Mouse (Mus musculus) lung, embryonic 14.5 days (tissue): ENCODE measurements at regions not wholly inside any gene's neighbourhood (a gene's known extent, or its start where the extent isn't known, plus 50 kb on each side); places are given as distances from the start of the nearest gene placed in this dataset.

Experiments used
- ATAC-seq: fragments of 200-750 bp; cut with Nextera tagmentation; 2 replicates; pipeline ENCODE4 v1.8.0; 2017; ENCODE audit warnings: mild to moderate bottlenecking, moderate TSS enrichment, moderate library complexity; ENCODE audit not compliant: insufficient read depth
- DNase-seq: peaks from one replicate; pipeline ENCODE4 v3.0.0-alpha.2; 2015
- H3K27ac ChIP-seq: fragments of 300-500 bp; sonication (generic); 2 replicates; pipeline ENCODE4 v1.5.1; 2014; ENCODE audit warnings: low read depth, mild to moderate bottlenecking, moderate library complexity
- H3K27me3 ChIP-seq: fragments of 300-500 bp; sonication (generic); 2 replicates; pipeline ENCODE4 v1.6.1; 2014; ENCODE audit warnings: low read length, control low read depth; ENCODE audit not compliant: insufficient read depth
- H3K36me3 ChIP-seq: fragments of 300-500 bp; sonication (generic); 2 replicates; pipeline ENCODE4 v1.6.1; 2014; ENCODE audit warnings: control low read depth; ENCODE audit not compliant: insufficient read depth
- H3K4me1 ChIP-seq: fragments of 300-500 bp; sonication (generic); 2 replicates; pipeline ENCODE4 v1.6.1; 2014; ENCODE audit warnings: antibody characterized with exemption, control low read depth; ENCODE audit not compliant: insufficient read depth
- H3K4me2 ChIP-seq: fragments of 300-500 bp; sonication (generic); 2 replicates; pipeline ENCODE4 v1.6.1; 2014; ENCODE audit warnings: mild to moderate bottlenecking
- H3K4me3 ChIP-seq: fragments of 300-500 bp; sonication (generic); 2 replicates; pipeline ENCODE4 v1.5.1; 2014; ENCODE audit warnings: low read depth, low read length
- H3K9ac ChIP-seq: fragments of 300-500 bp; sonication (generic); 2 replicates; pipeline ENCODE4 v1.6.1; 2014
- H3K9me3 ChIP-seq: fragments of 300-500 bp; sonication (generic); 2 replicates; pipeline ENCODE4 v1.6.1; 2016; ENCODE audit warnings: low read depth, low read length, control low read depth
- CTCF ChIP-seq: IDR thresholded peaks from 2 replicates; pipeline ENCODE4 v1.5.1; 2016; ENCODE audit warnings: antibody characterized with exemption, low read depth
- WGBS: fragments of 180-500 bp; shearing (Covaris S2); extraction: QIAGEN DNeasy Blood & Tissue Kit; methylation state at CpG from one replicate; pipeline ENCODE4 v1.1.7; 2014; 5-methylcytosine and 5-hydroxymethylcytosine counted together

DNA sequence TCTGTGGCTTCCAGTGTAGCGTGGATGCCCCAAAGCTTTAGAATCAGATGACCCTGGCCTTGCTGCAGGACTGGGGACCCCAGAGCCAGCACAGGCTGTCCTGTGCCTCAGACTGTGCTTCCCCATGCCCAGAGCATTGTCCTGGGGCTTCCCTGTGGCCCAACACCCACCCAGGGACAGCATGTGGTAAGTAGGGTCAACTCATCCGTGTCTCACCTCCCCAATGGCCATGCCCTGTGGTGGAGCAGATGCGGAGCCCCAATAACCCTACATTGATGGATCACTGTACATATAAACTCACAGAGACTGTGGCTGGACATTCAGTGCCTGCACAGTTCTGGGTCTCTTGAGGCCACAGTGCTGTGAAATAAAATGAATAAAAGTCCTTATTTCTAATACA lies 726.1 kb downstream of the Tlr4 start:
- TF ChIP-seq CTCF, result no peak
- WGBS, result 74% methylated on average over 3 of the region's 3 CpGs
- no peak for ATAC-seq

DNA sequence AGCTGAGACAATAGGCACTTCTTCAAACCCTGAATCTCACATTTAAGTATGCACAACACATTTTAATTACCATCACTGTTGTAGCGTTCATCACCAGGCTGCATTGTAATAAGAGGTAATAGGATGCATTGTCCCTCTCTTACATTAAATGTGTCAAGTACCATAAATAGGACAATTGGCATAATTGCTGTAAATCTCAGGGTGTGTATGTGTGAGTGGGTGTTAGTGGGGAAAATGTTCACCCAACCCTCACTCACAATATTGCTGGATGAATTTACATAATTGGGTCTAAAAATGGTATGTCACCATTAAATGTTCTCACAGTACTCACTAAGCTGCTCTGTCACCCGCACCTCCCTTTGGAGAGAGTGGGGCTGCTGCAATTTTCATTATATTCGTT lies 747.4 kb downstream of the Tlr4 start:
- no peaks in the 10 kb centered on the region for H3K4me1 ChIP-seq
- no peak for ATAC-seq
- no peak for TF ChIP-seq CTCF
- H3K9ac ChIP-seq, result no peak overlapping the region
- no peak overlapping the region for H3K4me2 ChIP-seq
- no peaks in the 10 kb centered on the region for H3K9me3 ChIP-seq
- no peaks in the 10 kb centered on the region for H3K27me3 ChIP-seq
- H3K36me3 ChIP-seq, result no peaks in the 10 kb centered on the region
- 76% methylated on average over 3 of the region's 3 CpGs for WGBS
- DNase-seq, result no peak
- H3K4me3 ChIP-seq, result no peak overlapping the region
- H3K27ac ChIP-seq, result no peak overlapping the region

More for the DNA sequence above, 726.1 kb downstream of the Tlr4 start:
- Histone ChIP-seq H3K27me3 (no peaks in the 10 kb centered on the region), H3K27ac (no peak overlapping the region), H3K9ac (no peak overlapping the region), H3K4me1 (no peaks in the 10 kb centered on the region), H3K4me2 (no peak overlapping the region), H3K4me3 (no peak overlapping the region), H3K36me3 (no peaks in the 10 kb centered on the region), H3K9me3 (no peaks in the 10 kb centered on the region)
- DNase-seq, result no peak

DNA sequence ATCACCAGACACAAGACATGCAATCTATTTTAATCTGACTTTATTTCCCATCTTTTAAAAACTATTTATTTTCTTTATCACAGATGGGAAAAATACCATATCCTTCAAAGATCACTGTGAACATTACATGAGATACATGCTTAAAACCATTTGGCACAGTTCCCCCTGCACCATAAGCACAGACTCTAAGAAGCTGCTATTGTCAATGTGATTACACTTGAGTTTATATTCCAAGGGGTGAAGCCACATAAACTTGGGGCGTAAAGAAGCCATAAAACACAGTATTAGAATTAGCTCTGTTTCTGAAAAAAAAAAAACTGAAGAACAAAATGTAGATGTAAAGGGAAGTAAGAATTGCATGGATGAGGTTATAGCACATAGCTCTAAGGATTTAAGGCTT lies 762.1 kb downstream of the Tlr4 start:
- H3K9ac ChIP-seq, result no peak overlapping the region
- DNase-seq (no peak), ATAC-seq (no peak)
- no peaks in the 10 kb centered on the region for H3K27me3 ChIP-seq
- 68% methylated on average over 1 of the region's 1 CpGs for WGBS
- TF ChIP-seq CTCF, result no peak
- H3K36me3 ChIP-seq, result no peaks in the 10 kb centered on the region
- H3K27ac ChIP-seq, result no peak overlapping the region
- no peaks in the 10 kb centered on the region for H3K9me3 ChIP-seq
- no peak overlapping the region for H3K4me2 ChIP-seq
- no peaks in the 10 kb centered on the region for H3K4me1 ChIP-seq
- H3K4me3 ChIP-seq, result no peak overlapping the region

DNA sequence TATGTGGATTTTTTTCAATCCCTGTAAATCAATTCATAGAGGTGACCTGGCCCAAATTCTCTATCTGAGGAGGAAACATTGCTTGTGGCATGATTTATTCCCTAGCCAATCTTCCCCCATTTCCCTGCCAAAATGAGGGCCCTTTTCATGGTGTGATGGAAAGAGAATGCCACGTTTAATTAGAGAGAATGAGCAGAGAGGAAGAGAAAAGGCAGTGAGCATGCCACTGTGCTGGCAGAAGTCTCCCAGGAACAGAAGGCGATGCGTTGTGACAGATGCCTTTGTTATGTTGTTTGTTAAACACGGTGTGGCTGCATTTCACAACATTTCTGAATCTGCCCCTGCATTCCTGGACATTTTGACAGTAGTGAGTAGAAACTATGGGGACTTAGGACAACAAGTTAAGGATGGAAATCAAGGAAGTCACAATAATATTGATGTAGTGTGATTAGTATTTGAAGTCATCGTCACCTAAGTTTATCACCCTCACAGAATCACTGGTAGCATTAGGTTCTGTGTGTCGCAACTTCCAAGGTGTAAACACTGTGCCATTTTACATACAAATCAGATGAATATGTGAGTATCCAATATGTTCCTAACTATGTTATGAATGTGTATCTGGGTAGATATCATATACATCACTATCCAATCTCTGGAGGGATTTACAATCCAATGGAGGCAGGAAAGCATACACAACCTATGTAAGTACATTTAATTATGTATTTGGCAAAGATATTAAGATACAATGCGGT lies 762.8 kb downstream of the Tlr4 start:
- no peaks in the 10 kb centered on the region for H3K9me3 ChIP-seq
- H3K4me2 ChIP-seq, result no peak overlapping the region
- no peaks in the 10 kb centered on the region for H3K36me3 ChIP-seq
- no peaks in the 10 kb centered on the region for H3K27me3 ChIP-seq
- H3K9ac ChIP-seq, result no peak overlapping the region
- H3K4me3 ChIP-seq, result no peak overlapping the region
- no peaks in the 10 kb centered on the region for H3K4me1 ChIP-seq
- no peak for ATAC-seq
- H3K27ac ChIP-seq, result no peak overlapping the region
- 61% methylated on average over 7 of the region's 7 CpGs for WGBS
- DNase-seq, result no peak
- no peak for TF ChIP-seq CTCF

DNA sequence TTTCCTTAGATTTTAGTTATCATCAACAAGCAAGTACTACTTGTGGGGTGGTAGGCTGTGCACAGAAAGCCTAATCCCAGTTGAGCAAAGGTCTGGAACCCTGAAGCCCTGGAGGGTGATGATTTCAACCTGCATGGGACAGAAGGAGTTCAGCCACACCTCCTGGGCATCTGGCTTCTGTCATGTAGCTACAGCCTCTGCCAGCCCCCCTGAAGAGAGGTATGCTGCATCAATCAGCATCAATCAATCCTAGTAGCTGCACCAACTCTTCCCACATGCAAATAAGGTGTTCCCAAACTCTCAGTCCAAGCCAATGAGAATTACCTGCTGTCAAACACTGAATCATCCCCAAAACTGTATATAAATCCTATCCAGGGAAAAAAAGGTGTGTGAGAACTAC lies 779.8 kb downstream of the Tlr4 start:
- H3K36me3 ChIP-seq, result no peaks in the 10 kb centered on the region
- H3K4me1 ChIP-seq, result no peaks in the 10 kb centered on the region
- no peak overlapping the region for H3K4me2 ChIP-seq
- H3K9ac ChIP-seq, result no peak overlapping the region
- H3K9me3 ChIP-seq, result no peaks in the 10 kb centered on the region
- TF ChIP-seq CTCF, result no peak
- DNase-seq (no peak), ATAC-seq (no peak)
- H3K4me3 ChIP-seq, result no peak overlapping the region
- no peaks in the 10 kb centered on the region for H3K27me3 ChIP-seq
- H3K27ac ChIP-seq, result no peak overlapping the region

DNA sequence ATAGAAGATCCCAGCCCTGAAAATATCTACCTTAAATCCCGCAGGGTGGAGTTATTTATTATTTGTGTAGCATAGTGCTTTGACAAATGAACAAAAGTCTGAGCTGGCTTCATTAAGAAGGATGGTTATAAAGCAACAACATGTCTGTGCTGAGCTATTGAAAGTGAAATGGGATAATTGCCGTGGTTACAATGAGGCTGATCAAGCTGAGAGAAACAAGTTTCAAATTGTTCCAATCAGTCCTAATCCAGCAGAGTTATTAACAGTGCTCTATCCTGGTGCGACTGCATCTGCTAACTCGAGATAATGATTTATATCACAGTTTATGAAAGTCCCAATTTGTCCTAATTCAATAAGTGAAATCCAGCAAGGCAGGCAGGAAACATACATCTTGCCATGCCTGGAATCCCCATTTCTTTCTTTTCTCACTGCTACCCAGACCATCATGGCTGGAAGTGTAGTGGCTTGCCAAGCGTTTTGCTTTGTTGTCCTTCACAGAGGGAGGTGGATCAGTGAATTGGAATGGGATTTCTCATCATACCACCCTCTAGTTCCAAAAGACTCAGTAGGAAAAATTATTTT lies 787.2 kb downstream of the Tlr4 start:
- Histone ChIP-seq H3K4me1 (no peaks in the 10 kb centered on the region), H3K27ac (no peak overlapping the region), H3K9ac (no peak overlapping the region), H3K27me3 (no peaks in the 10 kb centered on the region), H3K4me2 (no peak overlapping the region), H3K4me3 (no peak overlapping the region), H3K9me3 (no peaks in the 10 kb centered on the region), H3K36me3 (no peaks in the 10 kb centered on the region)
- no peak for DNase-seq
- 64% methylated on average over 5 of the region's 5 CpGs for WGBS
- no peak for TF ChIP-seq CTCF
- ATAC-seq, result no peak

GRCm38 (mm10) chr4:67626641-67627040 lies 799.3 kb downstream of the Tlr4 start:
- H3K27me3 ChIP-seq, result no peaks in the 10 kb centered on the region
- no peak overlapping the region for H3K4me3 ChIP-seq
- DNase-seq (no peak), ATAC-seq (no peak)
- no peak overlapping the region for H3K27ac ChIP-seq
- no peak for TF ChIP-seq CTCF
- no peak overlapping the region for H3K4me2 ChIP-seq
- H3K9me3 ChIP-seq, result no peaks in the 10 kb centered on the region
- H3K9ac ChIP-seq, result no peak overlapping the region
- no peaks in the 10 kb centered on the region for H3K36me3 ChIP-seq
- H3K4me1 ChIP-seq, result no peaks in the 10 kb centered on the region
